Mouse (Mus musculus) spleen, postnatal 0 days (tissue): Measurements from ENCODE around the gene Ssr3. TPM values are rescaled to one million over a fixed set of nuclear protein-coding genes. Genes with fewer than 3 reads are reported as not detected.

Source experiments
- polyA plus RNA-seq: library from polyadenylated mRNA; unstranded; fragments of >200 nt; fragmentation: Nextera tagmentation; extraction: Ambion mirVana; gene quantifications from 2 replicates; pipeline ENCODE4 v1.2.1, GENCODE M21; 2015

Ssr3 gene
- 101 and 119 TPM in 2 replicates for polyA plus RNA-seq

DNA sequence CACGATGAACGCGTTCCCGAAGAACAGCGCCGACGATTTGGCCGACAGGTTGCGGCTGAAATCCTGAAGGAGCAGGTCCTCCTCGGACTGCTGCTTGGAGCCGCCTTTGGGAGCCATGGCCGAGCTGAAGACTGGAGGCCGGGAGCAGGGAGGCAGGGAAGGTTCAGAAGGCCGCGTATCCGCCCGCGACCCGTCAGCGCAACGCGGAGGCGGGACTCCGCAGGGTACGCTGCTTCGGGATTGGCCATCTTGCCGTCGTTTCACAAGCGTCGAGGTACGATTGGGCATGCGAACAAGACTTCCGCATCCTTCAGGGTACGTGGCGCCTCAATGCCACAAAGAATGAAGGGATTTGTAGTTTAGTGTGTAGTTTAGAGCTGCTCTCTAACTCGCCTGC lies at the start of gene Ssr3:
Ssr3 (minus strand) TSS at position 203 of the 397 bp plus-strand sequence.

Other genes with a start within 250 kb of the Ssr3 start
- gene Tiparp, start 135.8 kb upstream of the Ssr3 start, polyA plus RNA-seq, result 14.2 and 18.8 TPM in 2 replicates